Mouse (Mus musculus) spleen, adult 18-20 months (tissue): ENCODE measurements around the gene Hao2.

Source experiments
- DNase-seq, 2 experiments: peaks; one replicate each; pipeline ENCODE4 v3.0.0; 2022; ENCODE audit warnings: mixed read lengths in 2 of 2

Gene Hao2

DNA sequence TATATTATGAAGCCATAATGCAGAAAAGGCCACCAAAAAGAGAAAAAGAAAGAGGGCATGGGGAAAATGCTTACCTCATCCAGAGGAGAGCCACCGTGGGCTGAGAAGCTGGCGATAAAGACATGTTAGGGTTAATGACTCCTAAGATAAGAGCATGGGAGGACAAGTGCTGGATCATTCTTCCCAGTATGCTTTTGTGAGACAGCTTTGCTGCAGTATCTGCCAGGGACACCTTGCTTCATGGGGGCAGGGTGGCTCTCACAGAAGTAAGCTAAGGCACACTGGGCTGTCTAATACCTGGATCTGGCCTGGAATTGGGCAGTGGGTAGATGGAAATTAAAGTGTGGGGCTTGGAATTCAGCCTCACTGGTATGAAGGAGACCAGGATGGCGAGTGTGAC lies 37.9 kb downstream of the Hao2 start:
- no peak for DNase-seq

DNA sequence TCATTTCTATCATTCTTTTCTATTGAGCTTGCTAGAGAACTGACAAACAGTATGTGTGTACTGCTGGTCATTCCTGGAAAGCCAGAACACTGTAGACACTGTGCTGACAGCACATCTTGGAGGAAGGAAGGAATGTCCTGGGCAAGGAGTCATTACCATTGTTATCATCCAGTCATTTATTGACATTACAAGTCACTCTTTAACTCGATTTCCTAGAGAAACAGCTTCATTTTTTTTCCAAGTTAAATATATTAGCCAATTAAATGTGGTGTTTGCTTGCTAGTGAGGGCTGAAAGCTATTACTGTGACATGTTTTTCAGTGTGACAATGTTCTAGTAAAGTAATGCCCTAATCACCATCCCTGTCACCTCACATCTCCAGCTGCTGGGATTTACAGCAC lies 39.4 kb downstream of the Hao2 start:
- no peak for DNase-seq

DNA sequence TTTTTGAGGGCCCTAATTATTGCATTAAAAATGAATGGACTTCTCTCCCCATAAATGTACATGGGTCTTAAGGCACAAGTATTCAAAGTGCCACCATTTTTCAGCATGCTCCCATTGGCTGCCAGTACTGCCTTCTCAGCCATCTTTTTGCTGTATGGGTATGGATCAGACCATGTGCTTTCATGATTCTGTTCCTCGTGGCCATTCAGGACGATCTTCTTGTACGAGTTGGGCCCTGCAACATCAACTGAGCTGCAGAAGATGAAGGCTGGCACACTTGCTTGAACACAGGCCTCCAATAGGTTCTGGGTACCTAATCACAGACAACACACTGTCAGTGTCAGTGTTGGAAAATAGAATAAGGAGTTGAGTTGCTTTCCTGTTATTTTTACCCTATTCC lies 40.0 kb downstream of the Hao2 start:
- no peak for DNase-seq

DNA sequence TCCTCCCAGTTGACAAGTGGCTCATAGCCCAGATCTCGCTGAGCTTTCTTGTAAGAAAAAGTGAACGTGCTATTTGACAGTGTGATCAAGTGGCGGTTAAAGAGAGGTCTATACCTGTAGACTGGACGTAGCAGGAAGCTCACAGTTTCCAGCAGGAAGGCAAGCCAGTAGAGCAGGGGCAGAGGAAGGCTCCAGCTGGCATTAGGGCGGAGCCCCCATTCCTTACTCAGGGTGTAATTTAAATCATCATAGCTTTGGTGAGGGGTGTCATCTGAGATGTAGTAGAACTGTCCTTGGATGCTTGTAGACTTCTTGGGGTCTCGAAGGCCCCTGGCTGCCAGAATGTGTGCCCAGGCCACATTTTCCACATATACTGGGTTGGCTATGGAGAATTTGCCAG lies 40.4 kb downstream of the Hao2 start:
- DNase-seq = no peak

DNA sequence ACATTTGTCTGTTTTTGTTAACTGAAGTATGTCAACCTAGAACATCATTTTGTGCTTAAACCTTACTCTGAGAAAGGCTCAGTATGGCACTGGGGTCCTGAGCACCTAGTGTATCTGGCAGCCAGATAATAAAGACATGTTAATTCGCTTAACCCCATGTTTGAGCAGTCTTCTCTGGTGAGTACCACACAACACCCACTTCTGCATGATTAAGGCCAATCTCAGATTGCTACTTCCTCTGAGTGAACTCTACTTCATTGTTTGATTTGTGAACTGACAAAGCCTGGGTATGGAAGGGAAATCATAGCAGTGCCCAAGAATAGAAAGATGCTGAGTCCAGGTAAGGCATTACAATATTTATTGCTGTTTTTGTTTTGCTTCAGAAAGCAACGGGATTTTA lies 41.2 kb downstream of the Hao2 start:
- no peak for DNase-seq

DNA sequence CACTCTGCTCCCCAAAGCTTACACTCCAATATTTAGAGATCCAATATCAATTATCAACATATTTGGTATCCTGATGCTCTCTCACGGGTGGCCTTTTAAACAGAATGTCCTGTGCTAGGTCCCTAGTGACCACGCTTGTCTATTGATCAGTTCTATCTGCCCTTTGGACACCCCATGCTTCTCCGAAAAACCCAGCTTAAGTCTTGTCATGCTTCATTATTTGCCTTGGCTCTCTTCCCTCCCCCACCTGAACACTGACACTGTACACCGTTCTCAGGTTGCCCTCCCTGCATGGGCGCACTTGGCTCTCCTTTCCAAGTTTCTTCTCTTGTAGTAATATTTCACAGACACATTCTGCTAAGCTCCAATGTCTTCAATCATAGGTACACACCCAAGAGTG lies 42.8 kb downstream of the Hao2 start:
- no peak for DNase-seq

DNA sequence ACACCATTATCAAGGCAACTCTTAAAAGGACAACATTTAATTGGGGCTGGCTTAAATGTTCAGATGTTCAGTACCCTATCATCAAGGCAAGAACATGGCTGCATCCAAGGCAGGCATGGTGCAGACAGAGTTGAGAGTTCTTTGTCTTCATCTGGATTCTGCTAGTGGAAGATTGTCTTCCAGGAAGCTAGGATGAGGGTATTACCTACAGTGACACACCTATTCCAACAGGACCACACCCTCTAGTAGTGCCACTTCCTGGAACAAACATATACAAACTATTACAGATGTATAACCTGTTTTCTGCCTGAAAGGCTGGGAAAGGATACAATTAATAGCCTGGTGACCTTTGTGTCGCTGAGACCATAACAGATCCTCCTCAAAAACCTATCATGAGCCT lies 44.1 kb downstream of the Hao2 start:
- no peak for DNase-seq
